Mouse (Mus musculus) forebrain, postnatal 0 days (tissue): ENCODE measurements around the gene Satb2. TPM values are rescaled to one million over a fixed set of nuclear protein-coding genes. Genes with fewer than 3 reads are reported as not detected.
A peak's percentile ranks its signal among the peaks of the same experiment; 100 is the strongest.

ENCODE experiments used
- ATAC-seq: fragments of 200-750 bp; cut with Nextera tagmentation; 2 replicates; pipeline ENCODE4 v1.8.0; 2017; ENCODE audit warnings: mild to moderate bottlenecking, moderate library complexity
- DNase-seq: peaks from one replicate; pipeline ENCODE4 v3.0.0-alpha.2; 2015
- H3K27ac ChIP-seq: fragments of 300-500 bp; sonication (generic); 2 replicates; pipeline ENCODE4 v1.5.1; 2014; ENCODE audit warnings: low read depth, mild to moderate bottlenecking, antibody characterized with exemption, low read length, moderate library complexity, mixed read lengths
- H3K27me3 ChIP-seq: fragments of 300-500 bp; sonication (generic); 2 replicates; pipeline ENCODE4 v1.6.1; 2014; ENCODE audit warnings: mild to moderate bottlenecking, low read length, mixed read lengths; ENCODE audit not compliant: insufficient read depth
- H3K36me3 ChIP-seq: fragments of 300-500 bp; sonication (generic); 2 replicates; pipeline ENCODE4 v1.6.1; 2014; ENCODE audit warnings: mild to moderate bottlenecking, moderate library complexity; ENCODE audit not compliant: insufficient read depth
- H3K4me1 ChIP-seq: fragments of 300-500 bp; sonication (generic); 2 replicates; pipeline ENCODE4 v1.6.1; 2014; ENCODE audit warnings: antibody characterized with exemption; ENCODE audit not compliant: insufficient read depth
- H3K4me2 ChIP-seq: fragments of 300-500 bp; sonication (generic); 2 replicates; pipeline ENCODE4 v1.6.1; 2014; ENCODE audit warnings: low read depth, mild to moderate bottlenecking, moderate library complexity
- H3K4me3 ChIP-seq: fragments of 300-500 bp; sonication (generic); 2 replicates; pipeline ENCODE4 v1.5.1; 2014; ENCODE audit warnings: low read depth, low read length, mixed read lengths
- H3K9ac ChIP-seq: fragments of 300-500 bp; sonication (generic); 2 replicates; pipeline ENCODE4 v1.6.1; 2014; ENCODE audit warnings: mild to moderate bottlenecking
- H3K9me3 ChIP-seq: fragments of 300-500 bp; sonication (generic); 2 replicates; pipeline ENCODE4 v1.6.1; 2016; ENCODE audit warnings: low read length
- CTCF ChIP-seq: sonication (generic); IDR thresholded peaks from 2 replicates; pipeline ENCODE4 v1.5.1; 2016; ENCODE audit warnings: antibody characterized with exemption, control low read depth, low read depth
- WGBS: fragments of 180-500 bp; shearing (Covaris S2); extraction: QIAGEN DNeasy Blood & Tissue Kit; methylation state at CpG from one replicate; pipeline ENCODE4 v1.1.7; 2014; 5-methylcytosine and 5-hydroxymethylcytosine counted together
- polyA plus RNA-seq: library from polyadenylated mRNA; unstranded; fragments of >200 nt; fragmentation: Nextera tagmentation; extraction: Ambion mirVana; gene quantifications from 2 replicates; pipeline ENCODE4 v1.2.1, GENCODE M21; 2015
- total RNA-seq: library from RNA; depleted of rRNA; stranded (reverse); fragments of >200 nt; gene quantifications from 2 replicates; pipeline ENCODE4 v1.2.3, GENCODE M21; 2014

Satb2 gene
- total and polyA plus RNA-seq, 2 experiments from 2014 or later = 21.7 to 57.1 TPM

DNA sequence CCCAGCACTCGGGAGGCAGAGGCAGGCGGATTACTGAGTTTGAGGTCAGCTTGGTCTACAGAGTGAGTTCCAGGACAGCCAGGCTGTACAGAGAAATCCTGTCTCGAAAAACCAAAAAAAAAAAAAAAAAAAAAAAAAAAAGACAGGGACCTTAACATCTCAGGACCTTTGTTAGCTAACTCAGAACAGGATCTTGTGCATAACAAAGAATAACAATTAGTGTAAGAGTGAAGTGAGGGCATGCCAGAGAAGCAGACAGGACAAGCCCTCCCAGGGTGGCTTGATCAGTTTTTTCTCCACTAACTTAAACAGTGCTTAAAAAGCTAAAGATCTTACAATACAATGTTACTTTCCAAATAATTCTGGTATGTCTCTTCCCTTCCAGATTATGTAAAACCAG is 40.0 kb downstream of the Satb2 start:
- no peak for DNase-seq
- Histone ChIP-seq H3K27ac (no peak overlapping the region), H3K36me3 (no peaks in the 10 kb centered on the region), H3K9ac (no peak overlapping the region), H3K4me3 (no peak overlapping the region), H3K4me1 (no peaks in the 10 kb centered on the region), H3K27me3 (no peaks in the 10 kb centered on the region), H3K4me2 (no peak overlapping the region), H3K9me3 (no peaks in the 10 kb centered on the region)
- WGBS = 77% methylated on average over 3 of the region's 3 CpGs
- ATAC-seq = no peak
- TF ChIP-seq CTCF = no peak

DNA sequence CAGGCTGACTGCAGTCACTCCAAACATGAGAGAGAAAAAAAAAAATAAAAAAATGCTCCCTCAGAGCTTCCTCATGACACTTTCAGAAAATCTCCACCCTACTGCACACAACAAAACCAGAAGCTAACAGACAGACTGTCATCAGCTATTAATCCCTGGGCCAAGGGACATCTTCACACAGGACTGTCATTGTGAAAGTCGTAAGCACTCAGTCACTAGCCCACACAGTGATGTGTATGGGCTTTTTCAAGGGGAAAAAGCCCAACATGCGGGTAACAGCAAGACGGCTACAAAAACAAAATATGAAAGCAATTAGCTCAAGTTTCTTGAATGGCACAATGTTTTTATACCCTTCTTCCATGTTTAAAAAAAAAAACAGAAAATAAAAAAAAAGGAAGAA is 41.9 kb downstream of the Satb2 start:
- no peak overlapping the region for H3K27ac ChIP-seq
- H3K27me3 ChIP-seq = no peaks in the 10 kb centered on the region
- no peak overlapping the region for H3K9ac ChIP-seq
- H3K36me3 ChIP-seq = no peaks in the 10 kb centered on the region
- ATAC-seq (no peak), DNase-seq (no peak)
- H3K4me1 ChIP-seq = no peaks in the 10 kb centered on the region
- no peak overlapping the region for H3K4me3 ChIP-seq
- no peak overlapping the region for H3K4me2 ChIP-seq
- 56% methylated on average over 3 of the region's 3 CpGs for WGBS
- no peak for TF ChIP-seq CTCF
- H3K9me3 ChIP-seq = no peaks in the 10 kb centered on the region

DNA sequence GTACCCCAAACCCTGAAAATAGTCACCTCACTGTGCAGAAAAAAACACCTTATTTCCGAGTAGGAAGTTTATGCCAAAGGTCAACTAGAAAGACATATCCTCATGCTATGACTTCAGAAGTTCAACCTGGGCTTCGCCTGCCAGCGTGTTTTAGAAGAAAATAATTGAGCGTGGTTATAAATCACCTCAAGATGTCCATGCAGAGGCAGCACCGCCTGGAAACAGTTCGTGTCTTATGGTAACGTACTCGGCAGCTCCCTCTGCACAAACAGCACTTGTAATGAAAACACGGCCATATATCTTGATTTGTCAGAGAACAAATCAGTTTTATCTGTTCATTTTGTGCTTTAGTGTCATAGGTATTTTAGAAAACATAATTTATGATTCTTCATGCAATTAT is 44.6 kb downstream of the Satb2 start:
- Histone ChIP-seq H3K36me3 (no peaks in the 10 kb centered on the region), H3K27ac (no peak overlapping the region), H3K4me1 (0 out of 2 replicates have a peak, but pooled peaks cover 4% of the 10 kb centered on the region), H3K9ac (no peak overlapping the region), H3K4me2 (no peak overlapping the region), H3K27me3 (no peaks in the 10 kb centered on the region), H3K4me3 (no peak overlapping the region), H3K9me3 (no peaks in the 10 kb centered on the region)
- DNase-seq = no peak
- no peak for ATAC-seq
- WGBS = 89% methylated on average over 9 of the region's 9 CpGs
- no peak for TF ChIP-seq CTCF

DNA sequence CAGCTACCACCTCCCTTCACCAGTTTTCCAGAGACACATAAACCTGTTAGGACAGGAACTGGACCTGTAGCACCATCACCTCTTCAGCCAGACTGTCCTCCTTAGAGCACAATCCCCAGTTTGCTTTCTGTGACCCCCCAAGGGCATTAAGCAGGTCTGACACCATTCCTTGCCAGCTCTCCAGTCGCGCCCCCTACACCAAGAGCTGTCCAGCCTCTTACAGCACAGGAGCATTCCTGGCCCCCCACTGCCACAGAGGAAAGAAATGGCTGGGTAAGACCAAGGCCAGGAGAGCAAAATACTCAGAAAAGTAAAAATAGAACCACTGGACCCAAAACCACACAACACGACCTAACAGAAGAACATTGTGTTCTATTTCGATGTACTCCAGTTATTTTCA is 48.4 kb downstream of the Satb2 start:
- Histone ChIP-seq H3K27ac (no peak overlapping the region), H3K9ac (no peak overlapping the region), H3K36me3 (no peaks in the 10 kb centered on the region), H3K27me3 (no peaks in the 10 kb centered on the region), H3K4me2 (no peak overlapping the region), H3K4me1 (peaks cover 9% of the 10 kb centered on the region; the same call in 1 of the 2 replicates), H3K9me3 (no peaks in the 10 kb centered on the region), H3K4me3 (no peak overlapping the region)
- WGBS = 74% methylated on average over 4 of the region's 4 CpGs
- TF ChIP-seq CTCF = no peak
- DNase-seq (no peak), ATAC-seq (no peak)

DNA sequence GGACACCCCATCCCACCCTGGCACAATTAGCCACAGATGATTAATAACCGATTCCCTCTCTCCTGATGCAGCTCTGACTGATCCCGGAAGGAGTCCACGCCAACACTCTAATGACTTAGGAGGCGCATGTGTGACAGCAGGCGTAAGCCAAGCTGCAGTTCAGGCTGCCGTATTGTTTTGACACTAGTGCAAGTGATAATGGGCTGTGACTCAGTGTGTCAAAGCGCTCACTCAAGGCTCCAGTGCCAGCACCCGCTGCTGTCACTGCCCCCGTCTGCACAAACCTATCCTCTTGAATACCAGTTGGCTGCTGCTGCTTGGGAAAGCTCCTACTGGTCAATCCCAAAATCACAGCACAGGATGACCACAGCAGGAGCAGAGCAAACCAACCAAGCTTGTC is 49.7 kb downstream of the Satb2 start:
- H3K36me3 ChIP-seq = no peaks in the 10 kb centered on the region
- peaks cover 9% of the 10 kb centered on the region; the same call in 1 of the 2 replicates for H3K4me1 ChIP-seq
- peak overlapping the region; percentile 37 for H3K27ac ChIP-seq
- H3K27me3 ChIP-seq = no peaks in the 10 kb centered on the region
- DNase-seq (peak; percentile 72), ATAC-seq (peak; percentile 90)
- H3K4me3 ChIP-seq = no peak overlapping the region
- H3K9me3 ChIP-seq = no peaks in the 10 kb centered on the region
- TF ChIP-seq CTCF = peak; percentile 34; the same call in 1 of the 2 replicates
- peak overlapping the region; percentile 6; the same call in 1 of the 2 replicates for H3K4me2 ChIP-seq
- 31% methylated on average over 9 of the region's 9 CpGs for WGBS
- no peak overlapping the region for H3K9ac ChIP-seq

DNA sequence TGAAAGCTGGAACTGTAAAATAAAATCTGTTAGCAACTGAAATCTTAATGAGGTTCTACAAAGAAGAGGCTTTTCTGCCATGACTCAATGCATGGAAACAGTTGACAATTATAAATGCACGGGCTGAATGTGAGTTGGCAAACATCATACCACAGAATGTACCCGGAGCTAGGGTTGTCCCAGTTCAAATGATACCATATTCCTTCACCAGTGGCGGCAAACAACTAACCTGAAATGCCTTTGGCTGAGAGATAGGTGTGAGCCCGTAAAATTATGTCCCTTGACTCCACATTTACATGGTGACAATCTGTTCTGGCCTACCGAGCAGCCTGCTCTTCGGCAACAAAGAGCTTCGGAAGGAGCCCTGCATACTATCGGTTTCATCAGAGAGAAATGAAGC is 58.0 kb downstream of the Satb2 start:
- DNase-seq (peak; percentile 55), ATAC-seq (peak; percentile 56)
- Histone ChIP-seq H3K4me1 (no peaks in the 10 kb centered on the region), H3K9ac (no peak overlapping the region), H3K4me3 (no peak overlapping the region), H3K4me2 (peak overlapping the region; percentile 13; the same call in 1 of the 2 replicates), H3K9me3 (no peaks in the 10 kb centered on the region), H3K27me3 (no peaks in the 10 kb centered on the region), H3K27ac (peak overlapping the region; percentile 67; the same call in 1 of the 2 replicates), H3K36me3 (no peaks in the 10 kb centered on the region)
- 59% methylated on average over 8 of the region's 8 CpGs for WGBS
- TF ChIP-seq CTCF = no peak

DNA sequence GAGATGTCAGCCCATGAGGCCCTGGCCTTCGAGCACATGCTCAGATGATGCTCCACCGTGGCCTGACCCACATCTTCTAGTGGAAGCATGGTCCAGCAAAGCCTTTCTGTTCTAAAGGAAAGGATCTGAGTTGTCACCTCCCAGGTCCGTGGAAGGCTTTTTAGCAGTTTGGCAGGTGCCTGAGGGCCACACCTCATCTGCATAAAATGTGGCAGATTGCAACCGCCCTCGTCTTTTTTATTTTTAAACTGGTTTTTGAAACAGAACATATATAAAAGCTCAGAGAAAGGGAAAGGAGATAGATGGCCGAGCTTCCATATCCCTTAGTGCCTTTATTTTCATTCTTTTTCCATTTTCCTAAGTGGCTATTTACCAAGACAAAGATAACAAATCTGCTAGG is 64.2 kb downstream of the Satb2 start:
- WGBS = 77% methylated on average over 6 of the region's 6 CpGs
- Histone ChIP-seq H3K9ac (no peak overlapping the region), H3K4me1 (no peaks in the 10 kb centered on the region), H3K4me3 (no peak overlapping the region), H3K4me2 (no peak overlapping the region), H3K27ac (no peak overlapping the region), H3K9me3 (no peaks in the 10 kb centered on the region), H3K27me3 (no peaks in the 10 kb centered on the region), H3K36me3 (no peaks in the 10 kb centered on the region)
- no peak for TF ChIP-seq CTCF
- ATAC-seq = no peak
- no peak for DNase-seq
